Mouse (Mus musculus) spleen, adult 2 months (tissue): Measurements from ENCODE around the gene Fzr1. TPM values are rescaled to one million over a fixed set of nuclear protein-coding genes. Genes with fewer than 3 reads are reported as not detected.
A peak's percentile ranks its signal among the peaks of the same experiment; 100 is the strongest.

Experiments
- DNase-seq, 2 experiments: peaks; one replicate each; pipeline versions ENCODE4 v3.0.0 to v3.0.0-alpha.2; 2012 to 2021; ENCODE audit warnings: low spot score in 2 of 2, low read depth in 1 of 2
- H3K27ac ChIP-seq: fragments of 200-500 bp; 2 replicates; pipeline ENCODE4 v1.5.1; 2012; ENCODE audit warnings: low read length, inconsistent platforms; ENCODE audit not compliant: insufficient read depth
- H3K27me3 ChIP-seq: fragments of 200-500 bp; 2 replicates; pipeline ENCODE4 v1.6.1; 2012; ENCODE audit warnings: mild to moderate bottlenecking, moderate library complexity, low read length, inconsistent platforms; ENCODE audit not compliant: control insufficient read depth, insufficient read depth
- H3K36me3 ChIP-seq: fragments of 200-500 bp; 2 replicates; pipeline ENCODE4 v1.6.1; 2012; ENCODE audit warnings: mild to moderate bottlenecking, low read length, inconsistent platforms; ENCODE audit not compliant: control insufficient read depth, insufficient read depth
- H3K4me1 ChIP-seq: fragments of 200-500 bp; 2 replicates; pipeline ENCODE4 v1.6.1; 2011; ENCODE audit warnings: inconsistent platforms; ENCODE audit not compliant: control insufficient read depth, insufficient read depth, insufficient read length
- H3K4me3 ChIP-seq: fragments of 200-500 bp; 2 replicates; pipeline ENCODE4 v1.5.1; 2011; ENCODE audit warnings: mild to moderate bottlenecking, inconsistent platforms; ENCODE audit not compliant: insufficient read depth, insufficient read length; ENCODE audit errors: extremely low read depth
- CTCF ChIP-seq: fragments of 200-500 bp; IDR thresholded peaks from 2 replicates; pipeline ENCODE4 v1.5.1; 2011; ENCODE audit warnings: mild to moderate bottlenecking, inconsistent platforms; ENCODE audit not compliant: insufficient read depth, insufficient read length, insufficient replicate concordance; ENCODE audit errors: extremely low read depth
- POLR2A ChIP-seq: fragments of 200-500 bp; IDR thresholded peaks from 2 replicates; pipeline ENCODE4 v1.6.1; 2011; ENCODE audit warnings: low read depth, low read length, inconsistent platforms
- WGBS: fragments of 180-500 bp; shearing (Covaris S2); methylation state at CpG from one replicate; pipeline ENCODE4 v1.1.7; 2018; 5-methylcytosine and 5-hydroxymethylcytosine counted together
- polyA plus RNA-seq: library from polyadenylated mRNA; depleted of rRNA; stranded (reverse); fragments of >200 nt; gene quantifications from 2 replicates; pipeline ENCODE4 v1.2.3, GENCODE M21; 2012

Gene Fzr1
- polyA plus RNA-seq, 1 experiment = 127 TPM

GRCm38 (mm10) chr10:81402227-81402765, 24.0 kb upstream of the Fzr1 start:
- WGBS = 87% methylated on average over 7 of the region's 7 CpGs
- TF ChIP-seq POLR2A (no peak), CTCF (no peak)
- Histone ChIP-seq H3K4me1 (peaks cover 11% of the 10 kb centered on the region), H3K27ac (peak overlapping the region; percentile 29; the same call in 1 of the 2 replicates), H3K36me3 (peaks cover 18% of the 10 kb centered on the region), H3K4me3 (no peak overlapping the region), H3K27me3 (no peaks in the 10 kb centered on the region)
- no peak for DNase-seq

DNA sequence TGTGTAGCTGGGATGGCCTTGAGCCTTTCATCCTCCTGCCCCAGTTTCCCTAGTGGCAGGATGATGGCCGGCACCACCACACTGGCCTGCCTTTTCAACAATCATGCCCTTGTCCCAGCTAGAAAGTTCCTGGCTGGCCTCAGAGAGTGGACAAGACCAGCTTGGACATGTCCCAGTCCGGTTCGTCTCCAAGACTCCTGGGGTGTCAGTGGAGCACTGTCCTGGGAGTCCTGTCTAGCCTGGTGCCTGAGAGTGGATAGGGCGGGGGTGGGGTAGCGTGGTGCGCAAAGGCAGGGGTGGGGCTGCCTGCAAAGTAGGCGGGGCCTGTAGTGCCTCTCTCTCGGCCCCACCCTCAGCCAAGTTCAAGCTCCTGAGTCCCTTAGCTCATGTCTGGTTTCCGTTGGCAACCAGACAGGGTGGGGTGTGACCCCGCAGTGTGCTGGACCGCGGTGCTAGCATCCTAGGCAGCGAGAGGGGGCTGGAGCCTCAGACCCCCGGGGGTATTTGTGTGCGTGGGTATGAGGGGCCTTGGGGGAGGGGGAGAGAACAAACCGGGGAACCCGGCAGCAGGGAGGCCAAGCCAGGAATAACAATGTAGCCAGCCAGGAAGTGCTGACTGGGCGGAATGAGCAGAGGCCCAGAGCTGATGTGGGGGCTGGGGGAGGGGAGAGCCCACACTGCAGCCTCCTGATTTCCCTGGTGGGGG, 23.4 kb upstream of the Fzr1 start:
- WGBS = 60% methylated on average over 18 of the region's 18 CpGs
- H3K4me1 ChIP-seq = peaks cover 8% of the 10 kb centered on the region
- H3K36me3 ChIP-seq = peaks cover 15% of the 10 kb centered on the region
- no peaks in the 10 kb centered on the region for H3K27me3 ChIP-seq
- no peak for DNase-seq
- H3K4me3 ChIP-seq = no peak overlapping the region
- H3K27ac ChIP-seq = peak overlapping the region; percentile 58; the same call in 1 of the 2 replicates
- TF ChIP-seq CTCF = no peak
- TF ChIP-seq POLR2A = no peak

DNA sequence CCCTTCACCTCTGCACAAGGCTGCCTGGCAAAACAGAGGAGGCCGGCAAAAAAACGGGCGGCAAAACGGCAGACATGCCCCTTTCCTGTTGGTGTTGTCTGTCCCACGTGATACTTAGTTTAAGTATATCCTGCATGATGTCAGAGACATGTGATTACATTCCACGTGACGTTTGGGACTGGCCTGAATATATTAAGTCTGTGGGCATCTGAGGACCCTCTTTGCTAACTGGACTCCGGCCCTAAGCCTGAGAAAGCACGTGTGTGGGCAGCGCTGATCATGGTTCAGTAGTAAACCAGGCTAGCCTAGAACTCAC, 22.8 kb upstream of the Fzr1 start:
- Histone ChIP-seq H3K27me3 (no peaks in the 10 kb centered on the region), H3K36me3 (peaks cover 15% of the 10 kb centered on the region), H3K4me1 (peaks cover 8% of the 10 kb centered on the region), H3K27ac (no peak overlapping the region), H3K4me3 (no peak overlapping the region)
- WGBS = 84% methylated on average over 10 of the region's 10 CpGs
- TF ChIP-seq CTCF = no peak
- no peak for TF ChIP-seq POLR2A
- no peak for DNase-seq

GRCm38 (mm10) chr10:81400371-81401204, 22.3 kb upstream of the Fzr1 start:
- no peak overlapping the region for H3K4me3 ChIP-seq
- peaks cover 15% of the 10 kb centered on the region for H3K36me3 ChIP-seq
- H3K4me1 ChIP-seq = peaks cover 8% of the 10 kb centered on the region
- TF ChIP-seq POLR2A (no peak), CTCF (no peak)
- 92% methylated on average over 22 of the region's 22 CpGs for WGBS
- no peaks in the 10 kb centered on the region for H3K27me3 ChIP-seq
- DNase-seq = no peak
- no peak overlapping the region for H3K27ac ChIP-seq

- TF ChIP-seq POLR2A (no peak), CTCF (no peak)
- WGBS = 93% methylated on average over 18 of the region's 18 CpGs
- Histone ChIP-seq H3K36me3 (peaks cover 15% of the 10 kb centered on the region), H3K27ac (no peak overlapping the region), H3K4me1 (peaks cover 6% of the 10 kb centered on the region), H3K27me3 (no peaks in the 10 kb centered on the region), H3K4me3 (no peak overlapping the region)
- no peak for DNase-seq
These were observed 21.5 kb upstream of the Fzr1 start for GRCm38 (mm10) chr10:81399798-81400308.

- WGBS = 93% methylated on average over 5 of the region's 5 CpGs
- no peak for TF ChIP-seq CTCF
- TF ChIP-seq POLR2A = no peak
- no peak for DNase-seq
- no peak overlapping the region for H3K4me3 ChIP-seq
- H3K4me1 ChIP-seq = peaks cover under 1% of the 10 kb centered on the region; the same call in 1 of the 2 replicates
- H3K27ac ChIP-seq = no peak overlapping the region
- no peaks in the 10 kb centered on the region for H3K27me3 ChIP-seq
- H3K36me3 ChIP-seq = peaks cover 13% of the 10 kb centered on the region
These were observed 21.0 kb upstream of the Fzr1 start for GRCm38 (mm10) chr10:81399296-81399695.
